Mouse (Mus musculus): ENCODE measurements around the gene Glod5.

The Glod5 gene

GRCm38 (mm10) chrX:7968226-7968625, 50.1 kb downstream of the Glod5 start:
- DNase-seq (ENCODE audit: low spot score), result peak; percentile 32

- peak; percentile 45 for DNase-seq (ENCODE audit: low spot score)
Measured at GRCm38 (mm10) chrX:7967596-7968201, 50.6 kb downstream of the Glod5 start.

GRCm38 (mm10) chrX:7966161-7966560, 52.1 kb downstream of the Glod5 start:
- no peak for DNase-seq (ENCODE audit: low spot score)

- DNase-seq (ENCODE audit: low spot score), result no peak
Measured at GRCm38 (mm10) chrX:7963829-7964626, 54.3 kb downstream of the Glod5 start.

GRCm38 (mm10) chrX:7958868-7959267, 59.4 kb downstream of the Glod5 start:
- DNase-seq (ENCODE audit: low spot score), result no peak
